Mouse (Mus musculus) left cerebral cortex, postnatal 25 days (tissue): ENCODE measurements around the gene Kcnj11. TPM values are rescaled to one million over a fixed set of nuclear protein-coding genes. Genes with fewer than 3 reads are reported as not detected.

Source experiments
- DNase-seq, 2 experiments: peaks; one replicate each; pipeline ENCODE4 v3.0.0; 2022; ENCODE audit warnings: low spot score in 2 of 2, mixed read lengths in 1 of 2
- intact Hi-C: fragments of 180-260 bp; cut with DNase I; formaldehyde crosslinking; loops from one replicate; pipeline ENCODE4 v1.15.1; 2025
- total RNA-seq, 2 experiments: library from RNA; stranded (reverse); gene quantifications; 2 replicates each; pipeline ENCODE4 v1.2.3; 2021

Gene Kcnj11
- total RNA-seq, 2 experiments from 2014 or later = 32.4 to 36.1 TPM

DNA sequence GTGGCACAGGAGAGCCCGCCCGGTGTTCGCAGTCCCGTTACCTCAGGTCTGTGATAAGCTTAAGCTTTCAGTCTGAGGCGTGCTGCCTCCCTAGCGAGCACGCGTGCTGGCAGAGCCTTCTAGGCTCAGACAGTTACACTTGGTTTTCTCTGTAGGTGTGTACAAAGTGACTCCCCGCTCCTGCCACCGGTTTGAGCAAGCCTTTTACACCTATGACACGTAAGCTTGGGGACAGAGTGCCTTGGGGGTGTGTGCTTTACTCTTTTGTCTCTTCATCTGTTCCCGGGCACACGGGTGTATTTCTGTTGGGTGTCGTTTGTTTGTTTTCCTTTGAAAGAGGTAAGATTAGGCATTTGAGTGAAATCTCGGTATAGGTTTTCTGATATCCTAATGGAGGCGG is 39.0 kb downstream of the Kcnj11 start:
- intact Hi-C loops = no loop called here

DNA sequence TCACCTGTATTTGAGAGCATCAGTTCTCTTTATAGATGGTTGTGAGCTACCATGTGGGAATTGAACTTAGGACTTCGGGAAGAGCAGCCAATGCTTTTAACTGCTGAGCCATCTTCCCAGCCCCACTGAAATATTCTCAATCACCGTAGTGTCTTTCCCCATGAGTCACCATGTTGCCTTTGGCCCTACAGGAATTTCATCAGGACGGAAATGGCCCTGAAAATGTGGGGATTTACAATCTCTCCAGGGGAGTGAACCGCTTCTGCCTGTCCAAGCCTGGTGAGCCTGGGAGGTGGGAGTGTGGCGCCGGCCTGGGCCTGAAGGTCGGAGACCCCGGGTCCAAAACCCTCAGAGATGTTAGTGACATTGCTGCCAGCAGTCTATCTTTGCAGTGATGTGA is 39.9 kb downstream of the Kcnj11 start:
- intact Hi-C loops = no loop called here
- DNase-seq = no peak

More for the DNA sequence above, 39.0 kb downstream of the Kcnj11 start:
- no peak for DNase-seq

DNA sequence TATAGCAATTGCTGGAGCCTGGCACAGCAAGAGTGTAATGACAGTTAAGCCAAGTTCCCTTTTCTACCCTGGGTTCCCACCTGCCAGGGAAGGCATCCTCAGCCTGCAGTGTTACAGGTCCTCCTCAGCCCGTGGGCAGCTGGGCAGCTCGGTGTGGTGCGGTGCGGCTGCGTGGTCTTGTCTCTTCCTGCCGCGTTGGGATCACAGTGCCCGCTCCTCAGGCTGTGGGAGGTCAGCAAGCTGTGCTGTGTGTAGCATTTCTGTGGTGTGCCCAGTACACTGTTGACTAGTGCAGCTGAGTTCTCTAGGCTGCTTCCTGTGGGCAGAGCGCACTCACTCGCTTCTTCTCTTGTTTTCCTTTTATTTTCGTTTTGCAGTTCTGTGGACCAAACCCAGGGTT is 41.7 kb downstream of the Kcnj11 start:
- intact Hi-C loops = no loop called here

DNA sequence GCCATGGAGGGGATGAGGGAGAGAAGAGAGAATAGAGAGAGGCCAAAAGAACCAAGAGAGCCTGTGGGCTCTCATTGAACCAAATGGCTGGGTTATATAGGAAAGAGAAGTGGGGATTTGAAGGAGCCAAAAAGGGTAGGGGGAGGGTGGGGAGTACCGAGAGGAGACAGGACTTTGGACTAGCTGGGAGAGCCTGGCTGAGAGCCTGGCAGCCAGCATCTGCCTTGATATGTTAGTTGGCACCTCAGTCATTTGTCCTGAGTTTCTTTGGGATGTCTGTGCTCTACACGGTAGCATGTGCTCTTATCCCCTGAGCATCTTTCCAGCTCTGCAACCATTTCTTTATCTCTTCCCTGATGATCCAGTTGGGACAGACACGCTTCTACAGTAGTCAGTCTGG is 47.0 kb downstream of the Kcnj11 start:
- DNase-seq = no peak
- intact Hi-C loops = no loop called here

More for the DNA sequence above, 41.7 kb downstream of the Kcnj11 start:
- DNase-seq = no peak

DNA sequence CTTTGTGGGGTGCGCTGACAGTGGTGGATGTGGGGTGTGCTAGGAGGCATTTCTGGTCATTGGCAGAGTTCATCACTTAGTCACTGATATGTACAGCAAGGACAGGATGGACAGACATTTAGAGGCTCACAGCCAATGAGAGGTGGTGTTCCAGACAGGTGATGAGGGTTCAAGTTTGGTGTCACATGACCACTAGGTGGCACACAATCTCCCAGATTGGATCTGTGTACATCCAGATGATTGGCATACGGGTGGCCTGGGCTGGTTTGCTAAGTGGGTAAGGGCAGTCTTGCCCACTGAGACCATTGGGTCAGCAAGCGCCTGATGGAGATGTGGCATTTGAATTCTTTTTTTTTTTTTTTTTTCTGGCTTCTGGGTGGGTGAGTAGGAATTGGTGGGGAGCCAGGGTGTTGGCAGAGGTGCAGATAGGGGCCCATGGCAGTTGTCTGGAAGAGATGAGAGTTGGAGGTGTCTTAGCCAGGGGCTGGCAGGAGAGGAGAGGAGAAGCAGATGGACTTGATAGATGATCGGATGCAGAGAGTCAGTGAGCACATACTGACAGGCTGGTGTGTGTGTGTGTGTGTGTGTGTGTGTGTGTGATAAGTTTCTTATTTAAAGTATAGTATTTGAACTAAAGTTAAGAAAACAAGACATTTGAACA is 48.3 kb downstream of the Kcnj11 start:
- peak in 1 of 2 experiments; percentile 9 for DNase-seq
- intact Hi-C loops = no loop called here

DNA sequence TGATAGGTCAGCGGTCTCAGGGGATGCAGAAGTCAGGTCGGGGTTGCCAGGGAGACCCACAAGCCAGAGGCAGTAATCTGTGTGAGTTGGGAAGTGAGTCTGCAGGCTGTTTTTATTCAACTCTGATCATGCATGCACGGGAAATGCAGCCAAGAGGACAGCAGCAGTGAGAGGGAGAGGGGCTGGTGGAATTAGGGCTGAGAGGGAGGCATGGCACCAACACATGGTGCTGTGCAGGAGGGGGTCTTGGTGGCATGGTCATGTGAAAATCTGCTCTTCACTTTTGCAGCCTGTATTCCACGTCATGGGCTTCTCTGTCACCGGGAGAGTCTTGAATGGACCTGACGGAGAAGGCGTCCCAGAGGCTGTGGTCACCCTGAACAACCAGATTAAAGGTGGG is 50.6 kb downstream of the Kcnj11 start:
- DNase-seq = no peak
- intact Hi-C loops = no loop called here

DNA sequence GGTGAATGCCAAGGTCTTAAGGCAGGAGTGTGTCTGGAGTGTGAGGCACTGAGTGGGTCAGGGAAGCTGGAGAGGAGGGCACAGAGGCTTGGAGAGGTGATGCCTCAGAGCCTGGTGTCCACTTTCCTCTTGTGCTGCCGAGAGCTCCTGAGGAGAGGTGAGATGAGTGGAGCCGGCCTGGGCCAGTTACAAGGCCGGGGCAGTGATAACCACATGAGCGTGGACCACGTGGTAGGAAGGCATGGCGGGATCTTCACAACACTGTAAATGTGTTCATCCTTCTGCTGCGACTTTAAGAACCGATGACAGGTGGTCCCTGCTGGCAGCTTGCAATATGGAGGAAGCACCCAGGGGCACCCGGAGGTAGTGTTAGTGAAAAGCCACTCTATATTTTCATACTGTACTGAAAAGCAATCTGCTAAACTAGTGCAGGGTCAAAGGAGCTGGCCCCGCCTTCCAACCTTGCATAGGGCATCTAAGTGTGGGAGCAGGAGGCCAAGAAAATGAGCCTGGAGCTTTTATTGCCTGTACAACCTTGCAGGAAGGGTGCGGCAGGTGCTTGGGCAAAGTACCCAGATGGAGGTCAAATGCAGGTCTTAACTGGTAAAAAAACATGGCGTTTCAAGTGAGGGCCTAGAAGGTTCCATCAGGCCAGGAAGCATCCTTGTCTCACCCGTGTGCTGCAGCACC is 52.5 kb downstream of the Kcnj11 start:
- no peak for DNase-seq
- intact Hi-C loops = no loop called here

DNA sequence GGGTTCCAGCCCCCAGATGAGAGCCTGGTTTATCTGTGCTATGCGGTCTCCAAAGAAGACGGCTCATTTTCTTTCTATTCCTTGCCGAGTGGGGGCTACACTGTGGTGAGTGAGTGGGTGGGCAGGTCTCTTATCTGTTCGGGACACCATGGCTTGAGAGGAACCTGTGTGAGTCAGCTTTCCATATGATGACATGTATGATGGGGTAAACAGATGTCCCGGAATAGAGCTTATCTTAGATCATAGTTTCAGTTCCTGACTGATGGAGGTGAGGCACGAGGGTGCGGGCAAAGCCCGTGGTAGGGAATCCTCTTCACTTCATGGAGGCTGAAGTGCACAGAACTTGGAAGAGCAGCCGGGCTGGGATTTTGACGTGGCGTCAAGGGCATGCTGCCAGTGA is 54.7 kb downstream of the Kcnj11 start:
- no peak for DNase-seq
- intact Hi-C loops = no loop called here

DNA sequence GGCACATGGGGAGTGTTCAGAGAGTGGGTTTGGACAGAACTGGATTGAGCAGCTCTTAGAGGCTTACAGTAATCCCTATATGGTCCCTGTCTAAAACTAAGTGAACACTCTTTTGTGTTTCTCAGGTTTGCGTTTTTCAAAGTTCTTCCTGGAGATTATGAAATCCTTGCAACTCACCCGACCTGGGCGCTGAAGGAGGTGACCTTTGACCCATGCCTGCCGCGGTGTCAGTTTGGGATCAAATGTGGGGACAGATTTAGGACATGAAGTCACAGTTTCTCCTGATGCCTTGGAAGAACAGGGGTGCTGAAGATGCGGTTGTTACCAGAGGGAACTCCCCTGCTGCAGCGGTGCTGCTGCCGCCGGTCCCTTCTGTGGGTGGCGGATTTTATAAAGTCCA is 56.5 kb downstream of the Kcnj11 start:
- intact Hi-C loops = no loop called here
- DNase-seq = no peak

Other genes starting within 250 kb of the Kcnj11 start
- gene Kdelr1, start 228.0 kb downstream of the Kcnj11 start, total RNA-seq = 10 to 100 TPM; 81.2 to 84.0 TPM
- 10 to 100 TPM; 10.9 TPM for gene Grin2d, start 222.4 kb downstream of the Kcnj11 start, total RNA-seq
- not detected for gene Syngr4, start 204.1 kb downstream of the Kcnj11 start, total RNA-seq
- gene Tmem143, start 203.8 kb downstream of the Kcnj11 start, total RNA-seq = 10 to 100 TPM; 17.6 to 20.1 TPM
- gene Emp3, start 179.4 kb downstream of the Kcnj11 start, total RNA-seq = 1 to 10 TPM; 6.6 to 7.2 TPM
- gene Ccdc114, start 176.7 kb downstream of the Kcnj11 start, total RNA-seq = 1 to 10 TPM; 1.6 to 2.9 TPM
- gene Abcc6, start 70.5 kb downstream of the Kcnj11 start, total RNA-seq = 1 to 10 TPM; 2.6 to 3.1 TPM
- gene Nomo1, start 67.1 kb downstream of the Kcnj11 start, total RNA-seq = 100 to 1,000 TPM; 107 to 108 TPM
- 10 to 100 TPM; 28.2 to 33.1 TPM for gene Abcc8, start 79.3 kb upstream of the Kcnj11 start, total RNA-seq
- gene Ush1c, start 137.7 kb upstream of the Kcnj11 start, total RNA-seq = not detected
- gene Otog, start 140.2 kb upstream of the Kcnj11 start, total RNA-seq = under 1 TPM; 0.11 to 0.21 TPM